Mouse (Mus musculus) liver, adult 10 weeks (tissue): ENCODE measurements around the gene Skida1. TPM values are rescaled to one million over a fixed set of nuclear protein-coding genes. Genes with fewer than 3 reads are reported as not detected.

Source experiments
- polyA plus RNA-seq: library from polyadenylated mRNA; stranded (reverse); fragments of 350-450 nt; fragmentation: Illumina TruSeq; extraction: RNeasy Lipid Tissue Mini Kit (QIAGEN cat#74804); gene quantifications from one replicate; pipeline ENCODE4 v1.2.3, GENCODE M21; 2014; ENCODE audit warnings: low read depth, low replicate concordance

Gene Skida1
- 1.7 TPM for polyA plus RNA-seq

GRCm38 (mm10) chr2:18048453-18049075, at the start of gene Skida1:
Skida1 (minus strand) TSS chr2:18049051.

GRCm38 (mm10) chr2:18055016-18055928, 6.4 kb upstream of the Skida1 start, which contains the start of gene Mllt10:
Mllt10 (plus strand) TSS chr2:18055237.

GRCm38 (mm10) chr2:18037491-18037890, 11.4 kb downstream of the Skida1 start, which contains the start of gene A930004D18Rik:
A930004D18Rik (minus strand) TSS chr2:18037737.

GRCm38 (mm10) chr2:17996858-17997257, 52.0 kb downstream of the Skida1 start, which contains the start of gene H2al2a:
H2al2a (minus strand) TSS chr2:17996958.

Other genes with a start within 250 kb of the Skida1 start
- not detected for gene H2al2a, start 52.1 kb downstream of the Skida1 start, polyA plus RNA-seq
- 1.1 TPM for gene A930004D18Rik, start 11.3 kb downstream of the Skida1 start, polyA plus RNA-seq
- 16.1 TPM for gene Mllt10, start 6.2 kb upstream of the Skida1 start, polyA plus RNA-seq